Mouse (Mus musculus) layer of hippocampus, postnatal 10 days (tissue): ENCODE measurements around the gene Myo7a. TPM values are rescaled to one million over a fixed set of nuclear protein-coding genes. Genes with fewer than 3 reads are reported as not detected.

Source experiments
- DNase-seq, 2 experiments: peaks; one replicate each; pipeline ENCODE4 v3.0.0; 2021; ENCODE audit warnings: low spot score in 2 of 2
- total RNA-seq, 2 experiments: library from RNA; stranded (reverse); gene quantifications; 2 replicates each; pipeline ENCODE4 v1.2.3; 2021

Myo7a gene
- total RNA-seq, 2 experiments from 2014 or later: 15.1 to 17.0 TPM

DNA sequence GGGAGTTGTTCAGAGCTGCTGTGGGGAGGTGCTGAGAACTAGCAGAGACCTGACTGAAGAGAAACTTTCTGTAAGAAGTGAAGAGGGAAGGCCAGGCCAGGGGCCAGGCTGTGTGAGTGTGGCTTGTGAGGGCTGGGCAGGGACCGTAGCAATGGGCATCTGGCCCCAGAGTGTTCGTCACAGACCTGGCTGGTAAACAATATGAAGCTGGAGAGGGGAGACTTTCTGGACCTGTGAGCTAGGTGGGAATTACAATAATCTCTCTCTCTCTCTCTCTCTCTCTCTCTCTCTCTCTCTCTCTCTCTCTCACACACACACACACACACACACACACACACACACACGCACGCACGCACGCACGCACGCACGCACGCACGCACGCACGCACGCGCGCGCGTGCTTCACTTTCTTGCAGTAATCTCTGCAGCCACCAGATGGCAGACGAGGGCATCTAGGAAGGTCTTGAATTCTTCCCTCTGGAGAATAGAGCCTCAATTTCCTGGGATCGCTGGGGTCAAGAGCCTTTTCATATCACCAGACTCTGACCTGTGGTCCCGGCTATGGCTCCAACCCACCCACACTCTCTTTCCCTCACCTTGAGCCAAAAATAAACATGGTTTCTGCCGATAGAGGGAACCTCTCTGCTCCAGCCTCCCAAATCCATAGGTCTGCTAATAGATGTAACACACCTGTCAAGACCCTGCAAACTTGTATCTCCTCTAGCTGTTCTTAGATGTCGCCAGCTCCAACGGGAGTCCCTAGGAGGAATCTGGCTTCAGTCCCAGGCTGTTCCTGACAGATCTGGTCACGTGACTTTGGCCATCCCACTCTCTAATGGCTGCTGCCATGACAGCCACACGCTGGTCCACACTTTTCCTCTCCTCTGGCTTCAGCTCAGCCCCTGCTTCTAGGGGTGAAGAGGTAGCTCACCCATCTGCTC lies 16.1 kb downstream of the Myo7a start:
- peak; percentile 90 to 92 for DNase-seq

DNA sequence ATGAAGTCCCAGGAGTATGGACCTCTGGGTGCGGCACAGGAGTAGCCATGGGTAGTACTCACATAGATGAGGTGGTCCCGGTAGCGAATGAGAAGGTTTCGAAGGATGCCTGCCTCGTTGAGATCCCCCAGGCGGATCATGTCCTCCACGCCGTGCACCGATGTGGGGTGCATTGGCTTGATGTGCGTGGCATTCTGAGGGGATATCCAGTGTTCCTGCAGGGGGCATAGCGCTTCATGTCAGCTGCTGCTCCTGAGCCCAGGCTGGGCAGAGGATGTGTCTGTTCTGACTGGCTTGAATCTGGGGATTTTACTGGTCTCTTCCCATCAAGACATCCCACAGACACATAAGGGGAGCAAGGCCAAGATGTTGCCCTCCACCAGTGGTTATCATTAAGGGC lies 16.8 kb downstream of the Myo7a start:
- DNase-seq: no peak

DNA sequence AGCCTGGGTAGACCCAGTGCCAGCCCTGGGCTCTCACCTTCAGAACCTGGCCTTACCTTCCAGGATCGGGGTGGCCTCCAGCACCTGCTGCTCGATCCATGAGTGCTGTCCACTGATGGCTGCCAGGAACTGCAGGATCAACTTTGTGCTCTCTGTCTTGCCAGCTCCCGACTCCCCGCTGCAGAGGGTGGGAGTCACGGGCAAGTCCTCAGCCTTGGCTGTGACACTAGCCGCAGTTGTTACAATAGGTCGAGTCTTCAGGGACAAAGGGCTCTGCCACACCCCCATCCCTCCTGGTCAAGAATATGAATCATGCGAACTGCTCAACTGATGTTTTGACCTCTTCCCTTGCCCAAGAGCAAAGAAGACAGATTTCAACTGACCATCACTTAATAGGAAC lies 21.8 kb downstream of the Myo7a start:
- no peak for DNase-seq

DNA sequence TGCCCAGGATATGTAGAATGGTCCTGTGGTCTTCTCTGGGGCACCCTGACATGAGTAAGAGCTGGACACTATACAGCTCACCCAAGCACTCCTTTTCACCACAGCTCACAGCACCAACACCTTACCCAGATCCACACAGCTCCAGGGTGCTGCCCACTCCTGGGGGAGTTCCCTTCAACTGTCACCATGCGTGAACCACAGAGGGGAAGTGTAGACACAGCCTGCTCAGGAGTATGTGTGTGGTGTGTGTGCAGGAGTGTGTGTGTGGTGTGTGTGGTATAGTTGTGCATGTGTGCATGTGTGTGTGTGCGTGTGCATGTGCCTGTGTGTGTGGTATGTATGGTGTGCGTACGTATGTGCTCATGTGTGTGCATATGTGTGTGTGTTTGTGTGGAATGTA lies 23.5 kb downstream of the Myo7a start:
- no peak for DNase-seq

DNA sequence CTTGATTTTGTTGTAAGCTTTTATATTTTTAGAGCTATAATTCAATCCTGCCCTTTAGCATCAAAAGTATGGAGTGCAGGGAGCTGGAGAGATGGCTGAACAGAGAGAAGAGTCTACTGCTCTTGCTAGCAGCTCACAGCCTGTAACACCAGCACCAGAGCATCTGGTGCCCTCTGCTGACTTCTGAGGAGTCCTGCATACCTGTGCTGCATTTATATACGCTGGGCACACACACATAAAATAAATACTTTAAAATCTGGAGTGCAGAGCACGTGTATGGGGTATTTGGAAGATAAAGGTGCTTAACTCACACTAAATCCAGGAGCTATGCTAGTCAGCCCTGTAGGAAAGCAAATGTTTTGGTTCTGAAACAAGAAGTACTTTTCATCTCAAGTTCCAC lies 33.0 kb downstream of the Myo7a start:
- no peak for DNase-seq

DNA sequence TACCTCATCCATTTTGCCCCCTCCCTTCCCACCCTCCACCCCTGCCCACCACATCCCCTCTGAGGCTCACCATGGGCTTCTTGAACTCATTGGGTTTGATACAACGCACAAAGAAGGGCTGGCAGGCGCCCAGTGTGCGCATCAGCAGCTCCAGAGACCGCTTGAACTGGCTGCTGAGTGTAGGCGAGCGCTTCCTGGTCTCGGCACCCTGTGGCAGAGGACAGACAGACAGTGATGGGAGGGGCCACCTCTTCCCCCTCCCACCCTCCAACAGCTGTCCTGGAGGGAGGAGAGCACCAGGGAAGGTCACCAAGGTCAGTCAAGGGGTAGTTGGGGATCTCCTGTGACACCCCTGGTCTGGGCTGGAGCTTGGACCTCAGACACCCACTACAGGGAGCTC lies 34.0 kb downstream of the Myo7a start:
- DNase-seq: no peak

DNA sequence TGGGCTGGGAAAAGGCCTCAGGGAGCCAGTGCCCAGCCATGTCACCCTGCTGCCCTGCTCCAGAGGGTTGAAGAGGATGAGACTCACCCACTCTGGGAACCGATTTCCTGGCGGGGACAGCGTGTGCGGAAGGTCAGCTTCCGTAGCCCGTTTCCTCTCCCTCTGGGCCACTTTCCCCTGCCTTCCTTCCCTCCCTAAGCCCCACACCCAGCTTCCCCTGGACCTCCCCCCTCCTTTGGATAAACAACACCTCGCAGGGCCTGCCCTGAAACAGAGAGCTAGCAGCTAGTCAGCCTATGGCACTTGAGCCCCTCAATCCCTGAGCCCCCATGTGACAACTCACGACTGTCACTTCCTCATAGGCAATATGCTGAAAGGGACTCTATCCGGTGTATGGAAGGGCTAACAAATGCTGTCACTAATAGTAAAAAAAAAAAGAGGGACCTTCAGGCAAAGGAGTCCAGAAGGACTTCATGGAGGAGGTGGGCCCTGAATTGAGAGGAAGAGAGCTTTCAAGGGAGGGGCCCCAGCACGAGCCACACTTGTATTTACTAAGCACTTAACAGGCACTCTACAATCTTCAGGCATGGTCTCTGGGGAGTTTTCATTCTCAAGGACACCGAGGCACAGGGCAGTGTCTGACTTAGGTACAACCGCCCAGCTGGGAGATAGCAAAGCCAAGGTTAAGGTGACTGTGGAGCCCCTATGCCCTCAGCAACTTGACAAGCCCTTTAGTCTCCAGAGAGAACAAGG lies 34.6 kb downstream of the Myo7a start:
- DNase-seq: no peak

DNA sequence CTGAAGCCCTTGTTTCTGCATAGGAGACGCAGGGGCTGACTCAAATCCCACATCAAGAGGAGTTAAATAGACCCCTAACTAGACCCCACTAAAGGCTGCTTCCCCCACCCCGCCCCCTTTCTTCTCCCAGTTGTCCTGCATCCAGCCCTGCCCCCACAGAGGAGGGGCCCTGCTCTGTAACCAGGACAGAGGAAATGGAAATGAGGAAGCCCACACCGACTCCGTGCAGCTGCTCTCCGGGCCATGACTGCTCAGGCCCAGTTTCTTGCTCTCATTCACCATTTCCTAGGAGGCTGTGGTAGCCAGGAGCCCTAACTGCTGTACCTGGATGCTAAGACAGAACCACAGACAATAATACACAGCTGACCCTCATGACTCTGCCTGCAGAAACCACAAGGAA lies 36.9 kb downstream of the Myo7a start:
- no peak for DNase-seq

DNA sequence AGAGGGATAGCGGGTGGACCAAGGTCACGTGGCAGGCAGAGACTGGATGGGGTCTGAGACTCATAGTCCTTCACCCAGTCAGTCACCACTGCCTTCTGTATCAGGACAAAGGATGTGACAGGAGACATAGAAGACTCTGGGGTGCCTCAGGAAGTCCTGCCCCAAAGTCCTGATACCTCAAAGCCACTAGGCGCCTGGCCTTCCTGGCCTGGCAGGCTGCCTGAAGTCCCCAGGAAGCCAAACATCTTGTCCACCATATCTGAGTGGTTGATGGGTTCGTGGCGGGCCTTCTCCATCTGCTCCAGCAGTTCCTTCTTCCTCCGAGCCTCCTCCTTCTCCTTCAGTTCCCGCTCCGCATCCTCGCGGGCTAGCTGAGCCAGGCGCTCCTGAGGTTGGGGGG lies 41.9 kb downstream of the Myo7a start:
- no peak for DNase-seq

DNA sequence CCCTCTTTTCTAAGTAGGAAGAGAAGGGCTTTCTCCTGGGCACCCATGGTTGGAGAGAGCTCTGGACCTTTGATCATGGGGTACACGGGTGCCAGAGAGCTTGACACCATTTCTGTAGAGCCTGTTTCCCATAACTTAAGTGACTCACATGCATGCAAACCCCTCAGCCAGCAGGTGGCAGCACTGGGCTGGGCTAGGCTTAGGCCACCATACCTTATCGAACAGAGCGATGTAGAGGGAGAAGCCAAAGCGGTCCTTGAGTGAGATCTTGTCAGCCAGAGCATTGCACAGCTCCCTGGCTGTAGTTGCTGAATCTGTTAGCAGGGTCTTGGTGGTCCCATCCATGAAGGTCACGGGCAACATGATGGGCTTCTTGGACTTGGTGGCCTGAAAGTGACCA lies 47.7 kb downstream of the Myo7a start:
- peak; percentile 77 to 85 for DNase-seq

DNA sequence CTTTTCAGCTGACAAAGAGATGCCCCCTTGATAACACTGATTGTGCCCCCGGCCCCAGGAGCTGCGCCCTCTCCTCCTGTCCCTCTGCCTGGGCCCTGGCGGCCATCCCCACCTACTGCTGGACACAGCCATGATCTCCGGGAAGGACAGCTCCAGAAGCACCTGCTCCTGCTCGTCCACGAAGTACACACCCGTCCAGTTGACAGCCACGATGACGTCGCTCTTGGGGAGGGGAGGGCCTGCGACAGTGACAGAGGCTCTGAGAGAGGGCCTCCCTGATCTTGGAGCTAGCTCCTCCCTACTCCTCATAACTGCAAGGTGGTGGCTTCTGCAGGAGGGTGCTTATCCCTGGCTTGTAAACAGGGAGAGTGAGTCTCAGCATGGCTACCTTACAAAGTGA lies 53.1 kb downstream of the Myo7a start:
- DNase-seq: no peak

DNA sequence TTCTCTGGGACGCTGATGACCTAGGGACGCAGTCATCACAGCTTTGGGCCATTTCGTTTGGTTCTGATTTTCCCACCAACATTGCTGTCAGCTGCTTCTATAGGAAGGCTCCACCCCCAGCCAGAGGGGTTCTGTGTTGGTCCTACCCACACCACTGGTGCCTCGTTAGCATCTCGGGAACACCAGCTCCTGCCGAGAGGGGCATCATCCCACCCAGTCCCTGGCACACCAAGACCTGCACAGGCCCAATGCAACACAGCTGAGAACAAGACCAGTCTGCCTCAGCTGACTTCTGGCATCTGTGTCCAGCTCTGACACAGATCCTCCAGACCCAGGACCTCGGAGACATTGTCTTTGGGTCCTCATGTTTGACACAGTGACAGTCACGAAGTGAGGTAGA lies 64.4 kb downstream of the Myo7a start:
- DNase-seq: no peak

DNA sequence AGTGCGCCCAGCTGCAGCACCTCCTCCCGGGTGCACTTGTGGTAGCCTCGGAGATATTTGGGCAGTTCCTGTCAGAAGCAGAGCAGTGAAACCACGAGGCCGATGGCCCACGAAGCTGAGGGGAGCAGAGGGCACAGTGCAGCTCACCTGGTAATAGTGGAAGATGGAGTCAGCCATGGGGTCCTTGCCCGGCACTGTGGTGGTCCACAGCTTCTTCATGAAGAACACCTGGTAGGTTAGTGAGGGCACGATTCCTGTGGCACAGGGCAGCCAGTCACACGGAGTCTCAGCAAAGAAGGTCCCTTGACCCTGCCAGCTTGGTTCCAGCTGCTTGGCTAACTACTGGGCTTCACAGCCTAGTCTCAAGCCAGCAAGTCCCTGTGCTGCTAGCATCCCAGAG lies 64.9 kb downstream of the Myo7a start:
- no peak for DNase-seq

DNA sequence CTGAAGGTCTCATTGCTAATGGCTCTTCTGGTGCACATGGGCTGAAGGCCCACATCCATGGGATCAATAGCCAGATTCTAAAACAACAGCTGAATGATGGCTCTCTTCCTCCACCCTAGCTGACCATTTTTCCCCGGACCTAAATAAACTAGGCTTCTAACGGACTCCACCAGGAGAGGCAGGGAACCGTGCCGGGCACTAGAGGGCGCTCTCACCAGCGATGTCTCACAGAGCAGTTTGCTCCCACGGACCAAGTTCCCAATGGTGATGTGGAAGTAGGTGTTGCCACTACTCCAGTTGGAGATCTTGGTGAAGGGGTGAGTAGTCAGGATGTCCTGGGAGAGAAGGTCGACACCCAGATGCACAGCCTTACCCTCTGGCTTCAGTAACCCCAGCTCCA lies 67.3 kb downstream of the Myo7a start:
- peak; percentile 41 to 66 for DNase-seq

DNA sequence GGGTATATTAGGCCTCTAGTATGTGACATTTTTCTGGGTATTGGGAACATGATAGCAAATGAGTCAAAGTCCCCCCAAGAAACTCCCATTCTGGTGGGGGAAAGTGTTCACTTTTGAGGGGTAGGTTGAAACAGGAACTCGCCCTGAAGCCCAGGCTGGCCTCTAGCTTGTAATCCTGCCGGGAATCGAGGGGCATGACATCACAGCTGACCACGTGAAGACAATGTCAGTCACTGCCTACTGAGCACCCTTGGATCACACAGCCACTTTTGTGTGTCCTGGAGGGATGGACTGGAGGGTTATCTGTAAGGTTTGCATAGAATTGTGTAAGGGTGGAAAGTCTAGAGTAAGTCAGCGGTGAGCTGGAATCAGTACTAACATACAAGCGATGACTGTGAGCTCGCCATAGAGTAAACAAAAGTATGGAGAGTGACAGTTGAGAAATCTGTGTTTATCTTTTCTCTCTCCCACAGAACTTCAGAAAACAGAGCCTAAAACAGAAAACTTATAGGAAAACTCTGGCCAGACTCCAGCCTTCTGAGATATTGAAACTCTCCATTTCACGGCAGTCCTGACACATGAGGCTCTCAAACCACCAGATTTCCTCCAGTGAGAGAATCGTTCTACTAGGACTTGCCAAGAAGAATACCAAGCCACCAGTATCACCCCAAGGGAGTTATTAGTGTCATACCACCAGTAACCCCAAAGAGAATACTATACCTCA lies 71.1 kb downstream of the Myo7a start:
- DNase-seq: no peak

DNA sequence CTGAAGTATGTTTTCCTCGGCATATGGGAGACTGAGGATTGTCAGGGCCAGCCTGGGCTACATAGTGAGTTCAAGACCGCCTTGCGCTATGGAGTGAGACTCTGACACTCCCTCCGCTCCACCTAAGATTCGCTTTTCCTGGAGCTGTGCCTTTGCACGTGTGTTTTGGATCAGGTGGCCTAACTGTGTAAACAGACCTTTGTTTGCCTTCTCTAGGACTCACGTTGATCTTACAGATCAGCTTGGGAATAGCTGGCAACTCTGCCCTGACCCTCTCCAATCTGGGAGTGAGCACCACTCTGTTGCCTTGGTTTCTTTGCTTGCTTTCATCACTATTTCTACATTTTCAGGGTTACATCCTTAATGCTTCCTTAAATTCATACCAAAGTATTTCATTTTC lies 116.7 kb downstream of the Myo7a start:
- no peak for DNase-seq

Other genes with a start within 250 kb of the Myo7a start
- not detected for gene Gdpd4, start 199.6 kb downstream of the Myo7a start, total RNA-seq
- gene Omp, start 26.0 kb upstream of the Myo7a start, total RNA-seq: 1 to 10 TPM; 1.5 to 1.8 TPM
- 10 to 100 TPM; 55.9 to 61.7 TPM for gene Capn5, start 58.8 kb upstream of the Myo7a start, total RNA-seq
- under 1 TPM in 1 of 2 experiments, not detected in 1; 0.22 TPM for gene B3gnt6, start 80.0 kb upstream of the Myo7a start, total RNA-seq
- 10 to 100 TPM; 14.7 to 17.8 TPM for gene Acer3, start 201.7 kb upstream of the Myo7a start, total RNA-seq
- gene Tsku, start 241.8 kb upstream of the Myo7a start, total RNA-seq: 1 to 10 TPM; 6.3 to 7.1 TPM